Mouse (Mus musculus) kidney, adult 2 months (tissue): ENCODE measurements at regions not wholly inside any gene's neighbourhood (a gene's known extent, or its start where the extent isn't known, plus 50 kb on each side); places are given as distances from the start of the nearest gene placed in this dataset.

Source experiments
- CTCF ChIP-seq: fragments of 200-500 bp; conservative IDR thresholded peaks from 2 replicates; pipeline ENCODE4 v1.5.1; 2011; ENCODE audit warnings: low read depth, mild to moderate bottlenecking, control low read depth, low read length, moderate library complexity, mixed read lengths; ENCODE audit not compliant: insufficient read depth, insufficient read length
- POLR2A ChIP-seq: fragments of 200-500 bp; IDR thresholded peaks from one replicate; pipeline ENCODE4 v1.6.1; 2011; ENCODE audit warnings: low read depth, low read length, control low read depth

- TF ChIP-seq POLR2A: no peak
- no peak for TF ChIP-seq CTCF
Measured at GRCm38 (mm10) chr11:45154497-45154896, 537.4 kb downstream of the Ebf1 start.
